Mouse (Mus musculus) myocyte (in vitro differentiated cells): ENCODE data around the gene Egln1. TPM values are rescaled to one million over a fixed set of nuclear protein-coding genes. Genes with fewer than 3 reads are reported as not detected.

Source experiments
- H3K27me3 ChIP-seq: one replicate; pipeline ENCODE4 v1.6.1; 2011; ENCODE audit not compliant: control insufficient read depth, insufficient read depth, insufficient read length
- H3K36me3 ChIP-seq: one replicate; pipeline ENCODE4 v1.6.1; 2011; ENCODE audit not compliant: control insufficient read depth, insufficient read depth
- H3K4me2 ChIP-seq: one replicate; pipeline ENCODE4 v1.6.1; 2011; ENCODE audit warnings: low read depth, control low read depth
- H3K4me3 ChIP-seq: one replicate; pipeline ENCODE4 v1.5.1; 2011; ENCODE audit warnings: mild to moderate bottlenecking, control low read depth, moderate library complexity
- H3K79me2 ChIP-seq: one replicate; pipeline ENCODE4 v1.6.1; 2011; ENCODE audit not compliant: control insufficient read depth, insufficient read depth
- H3ac ChIP-seq: one replicate; pipeline ENCODE4 v1.6.1; 2011; ENCODE audit not compliant: control insufficient read depth, insufficient read length
- CEBPB ChIP-seq: IDR thresholded peaks from 2 replicates; pipeline ENCODE4 v1.6.1; 2011; ENCODE audit warnings: mild to moderate bottlenecking, moderate library complexity; ENCODE audit not compliant: poor library complexity, insufficient read depth, severe bottlenecking
- E2F4 ChIP-seq: IDR thresholded peaks from one replicate; pipeline ENCODE4 v1.6.1; 2011; ENCODE audit warnings: mild to moderate bottlenecking, control low read depth, moderate library complexity; ENCODE audit not compliant: insufficient read depth
- MAX ChIP-seq: IDR thresholded peaks from one replicate; pipeline ENCODE4 v1.6.1; 2011; ENCODE audit warnings: low read depth, mild to moderate bottlenecking, control low read depth
- MYOD1 ChIP-seq, 3 experiments: IDR thresholded peaks; one replicate each; pipeline ENCODE4 v1.6.1; 2011; ENCODE audit warnings: control low read depth in 2 of 3, low read depth in 2 of 3, mild to moderate bottlenecking in 2 of 3, moderate library complexity in 1 of 3; ENCODE audit not compliant: insufficient read length in 2 of 3, control insufficient read depth in 1 of 3
- MYOG ChIP-seq, 3 experiments: IDR thresholded peaks; one replicate each; pipeline ENCODE4 v1.6.1; 2011; ENCODE audit warnings: control low read depth in 2 of 3, low read depth in 2 of 3, mild to moderate bottlenecking in 2 of 3; ENCODE audit not compliant: insufficient read length in 2 of 3, control insufficient read depth in 1 of 3, insufficient read depth in 1 of 3
- POLR2A ChIP-seq: IDR thresholded peaks from one replicate; pipeline ENCODE4 v1.6.1; 2011; ENCODE audit warnings: low read depth, mild to moderate bottlenecking, control low read depth, moderate library complexity; ENCODE audit not compliant: insufficient read length
- POLR2AphosphoS2 ChIP-seq: IDR thresholded peaks from one replicate; pipeline ENCODE4 v1.6.1; 2011; ENCODE audit warnings: low read depth, control low read depth; ENCODE audit not compliant: insufficient read length
- REST ChIP-seq: IDR thresholded peaks from one replicate; pipeline ENCODE4 v1.6.1; 2011; ENCODE audit warnings: mild to moderate bottlenecking, control low read depth, moderate library complexity; ENCODE audit not compliant: insufficient read depth, insufficient read length
- SRF ChIP-seq: IDR thresholded peaks from one replicate; pipeline ENCODE4 v1.6.1; 2011; ENCODE audit warnings: low read depth; ENCODE audit not compliant: control insufficient read depth, insufficient read length
- TCF12 ChIP-seq: IDR thresholded peaks from one replicate; pipeline ENCODE4 v1.6.1; 2011; ENCODE audit warnings: mild to moderate bottlenecking, control low read depth; ENCODE audit not compliant: poor library complexity, insufficient read depth, severe bottlenecking
- TCF3 ChIP-seq: IDR thresholded peaks from one replicate; pipeline ENCODE4 v1.6.1; 2011; ENCODE audit warnings: low read depth, control low read depth; ENCODE audit not compliant: insufficient read length
- USF1 ChIP-seq: IDR thresholded peaks from one replicate; pipeline ENCODE4 v1.6.1; 2011; ENCODE audit warnings: low read depth, mild to moderate bottlenecking, control low read depth, moderate library complexity
- polyA plus RNA-seq: library from polyadenylated mRNA; unstranded; fragments of >200 nt; fragmentation: generic; extraction: Trizol; gene quantifications from one replicate; pipeline ENCODE4 v1.2.1, GENCODE M21; 2012; ENCODE audit warnings: missing spikeins

Gene Egln1
- polyA plus RNA-seq, 1 experiment = 35.8 TPM

DNA sequence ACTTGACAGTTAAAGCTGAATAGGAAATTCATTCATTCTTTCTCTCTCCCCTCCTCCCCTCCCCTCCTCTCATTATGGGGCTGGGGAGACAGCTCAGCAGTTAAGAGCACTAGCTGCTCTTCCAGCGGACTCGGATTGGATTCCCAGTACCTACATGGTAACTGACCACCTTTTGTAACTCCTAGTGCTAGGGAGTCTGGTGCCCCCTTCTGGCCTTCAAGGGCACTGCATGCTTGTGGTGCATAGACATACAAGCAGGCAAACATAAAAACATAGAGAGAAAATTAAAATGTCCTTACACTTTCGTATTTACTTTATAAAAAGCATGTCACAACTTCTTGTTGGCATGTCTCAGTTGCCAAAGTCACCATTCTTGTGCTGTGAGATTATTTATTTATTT lies 30.9 kb upstream of the Egln1 start:
- H3K4me3 ChIP-seq = no peak overlapping the region
- H3K36me3 ChIP-seq = no peaks in the 10 kb centered on the region
- no peaks in the 10 kb centered on the region for H3K27me3 ChIP-seq
- no peak overlapping the region for H3K4me2 ChIP-seq
- H3ac ChIP-seq = no peak overlapping the region
- TF ChIP-seq TCF12 = no peak
- no peak for TF ChIP-seq MAX
- TF ChIP-seq CEBPB = no peak
- no peak for TF ChIP-seq TCF3
- TF ChIP-seq SRF = no peak
- TF ChIP-seq MYOD1 (IDR thresholded peaks at IDR 0.05; ENCODE audit: control insufficient read depth in 1 of 3, insufficient read length in 2 of 3, low read depth in 2 of 3) = no peak
- no peak for TF ChIP-seq E2F4
- H3K79me2 ChIP-seq = no peaks in the 10 kb centered on the region

DNA sequence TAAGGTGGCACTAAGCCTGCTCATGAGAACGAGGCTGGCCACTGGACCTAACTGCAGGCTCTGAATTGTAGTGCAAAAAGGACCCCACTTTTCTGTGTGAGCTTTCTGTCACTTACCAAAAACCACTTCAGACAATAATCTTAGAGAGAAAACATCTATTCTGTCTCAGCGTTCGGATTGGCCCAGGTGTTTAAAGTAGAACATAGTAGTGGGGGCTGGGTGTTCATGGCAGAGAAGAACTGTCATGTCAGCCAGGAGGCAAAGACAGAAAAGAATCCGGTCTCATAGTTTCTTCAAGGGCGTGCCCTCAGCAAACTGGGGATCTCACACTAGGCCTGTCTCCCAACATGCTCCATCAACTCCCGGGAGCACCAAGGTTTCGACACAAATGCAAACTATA lies 28.9 kb upstream of the Egln1 start:
- TF ChIP-seq MYOD1 (IDR thresholded peaks at IDR 0.05; ENCODE audit: control insufficient read depth in 1 of 3, insufficient read length in 2 of 3, low read depth in 2 of 3) (no peak), MYOG (IDR thresholded peaks at IDR 0.05; ENCODE audit: control insufficient read depth in 1 of 3, insufficient read depth in 1 of 3, insufficient read length in 2 of 3, low read depth in 2 of 3) (no peak), TCF3 (no peak), POLR2A (no peak), USF1 (no peak)
- H3K4me2 ChIP-seq = no peak overlapping the region
- H3K36me3 ChIP-seq = no peaks in the 10 kb centered on the region
- H3K4me3 ChIP-seq = no peak overlapping the region
- no peaks in the 10 kb centered on the region for H3K79me2 ChIP-seq
- H3ac ChIP-seq = no peak overlapping the region
- no peaks in the 10 kb centered on the region for H3K27me3 ChIP-seq

DNA sequence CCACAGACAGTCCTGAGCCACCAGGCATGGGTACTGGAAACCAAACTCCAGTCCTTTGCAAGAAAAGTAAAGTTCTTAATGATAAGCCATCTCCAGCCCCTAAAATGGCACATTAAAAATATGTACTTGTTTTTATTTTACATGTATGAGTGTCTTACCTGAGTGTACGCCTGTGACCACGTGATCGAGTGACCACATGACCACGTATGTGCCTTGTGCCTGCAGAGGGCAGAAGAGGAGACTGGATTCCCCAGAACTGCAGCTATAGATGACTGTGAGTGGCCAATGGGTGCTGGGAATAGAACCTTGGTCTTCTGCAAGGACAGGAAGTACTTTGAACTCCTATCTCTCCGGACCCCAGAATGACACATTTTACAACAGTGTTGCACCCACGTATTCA lies 27.1 kb upstream of the Egln1 start:
- Histone ChIP-seq H3K27me3 (no peaks in the 10 kb centered on the region), H3K4me2 (no peak overlapping the region)
- no peak for TF ChIP-seq MYOD1 (IDR thresholded peaks at IDR 0.05; ENCODE audit: control insufficient read depth in 1 of 3, insufficient read length in 2 of 3, low read depth in 2 of 3)
- TF ChIP-seq POLR2AphosphoS2 = no peak
- no peak for TF ChIP-seq REST
- no peak for TF ChIP-seq CEBPB
- TF ChIP-seq USF1 = no peak
- TF ChIP-seq MAX = no peak
- TF ChIP-seq E2F4 = no peak
- TF ChIP-seq POLR2A = no peak
- TF ChIP-seq MYOG (IDR thresholded peaks at IDR 0.05; ENCODE audit: control insufficient read depth in 1 of 3, insufficient read depth in 1 of 3, insufficient read length in 2 of 3, low read depth in 2 of 3) = no peak
- TF ChIP-seq TCF12 = no peak
- no peak for TF ChIP-seq TCF3
- TF ChIP-seq SRF = no peak

DNA sequence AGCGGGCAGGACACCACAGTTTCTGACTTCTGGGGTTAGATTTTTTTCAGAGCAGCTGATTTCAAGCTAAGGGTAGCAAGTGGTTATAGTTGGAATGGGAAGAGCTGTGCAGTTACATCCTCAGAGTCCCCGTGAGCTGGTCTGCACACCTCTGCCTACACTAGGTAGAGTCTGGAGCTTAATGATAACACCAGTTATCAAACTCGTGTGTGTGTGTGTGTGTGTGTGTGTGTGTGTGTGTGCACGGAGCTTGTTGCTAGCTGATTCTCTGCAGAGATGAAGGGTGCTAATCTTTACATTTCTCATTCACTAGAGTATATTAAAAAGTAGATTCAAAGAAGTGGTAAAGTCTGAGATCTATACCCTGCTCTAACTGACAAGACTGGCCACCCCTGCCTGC lies 25.1 kb upstream of the Egln1 start:
- Histone ChIP-seq H3K79me2 (no peaks in the 10 kb centered on the region), H3K4me2 (no peak overlapping the region), H3ac (no peak overlapping the region), H3K4me3 (no peak overlapping the region), H3K27me3 (no peaks in the 10 kb centered on the region), H3K36me3 (no peaks in the 10 kb centered on the region)
- TF ChIP-seq USF1 (no peak), E2F4 (no peak), POLR2A (no peak), POLR2AphosphoS2 (no peak), MYOD1 (IDR thresholded peaks at IDR 0.05; ENCODE audit: control insufficient read depth in 1 of 3, insufficient read length in 2 of 3, low read depth in 2 of 3) (no peak), CEBPB (no peak), REST (no peak)

More for the DNA sequence above, 27.1 kb upstream of the Egln1 start:
- Histone ChIP-seq H3K4me3 (no peak overlapping the region), H3ac (no peak overlapping the region), H3K36me3 (no peaks in the 10 kb centered on the region), H3K79me2 (no peaks in the 10 kb centered on the region)

DNA sequence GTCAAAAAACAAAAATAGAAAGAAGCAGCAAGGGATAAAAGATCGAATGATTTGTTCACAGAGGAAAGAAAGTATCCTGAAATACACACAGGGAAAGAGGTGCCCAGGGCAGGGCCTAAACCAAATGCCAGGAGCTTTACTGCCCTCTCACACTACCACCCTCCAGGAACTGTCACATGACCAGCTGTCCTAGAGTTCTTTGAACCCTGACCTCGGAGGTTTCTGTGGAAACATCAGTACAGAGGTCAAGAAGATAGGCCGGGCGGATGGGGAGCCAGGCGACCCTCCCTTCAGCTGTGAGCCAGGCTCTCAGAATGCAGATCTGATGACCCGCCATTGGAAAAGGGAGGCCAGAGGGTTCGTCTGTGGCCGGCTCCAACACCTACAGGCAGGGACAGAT lies 24.1 kb upstream of the Egln1 start:
- Histone ChIP-seq H3K4me3 (no peak overlapping the region), H3ac (no peak overlapping the region), H3K79me2 (no peaks in the 10 kb centered on the region), H3K27me3 (no peaks in the 10 kb centered on the region), H3K4me2 (no peak overlapping the region), H3K36me3 (no peaks in the 10 kb centered on the region)
- TF ChIP-seq REST (no peak), TCF12 (no peak), POLR2AphosphoS2 (no peak), TCF3 (no peak), MYOG (IDR thresholded peaks at IDR 0.05; ENCODE audit: control insufficient read depth in 1 of 3, insufficient read depth in 1 of 3, insufficient read length in 2 of 3, low read depth in 2 of 3) (no peak), MAX (no peak), CEBPB (no peak), USF1 (no peak), MYOD1 (IDR thresholded peaks at IDR 0.05; ENCODE audit: control insufficient read depth in 1 of 3, insufficient read length in 2 of 3, low read depth in 2 of 3) (no peak), E2F4 (no peak)
